ENCODE assay signal across 8 mouse cellular contexts in genomic region chr9:26805935-26806666, GRCm38 (mm10). TPM values are rescaled to one million over a fixed set of nuclear protein-coding genes. Genes with fewer than 3 reads are reported as not detected.
DNase-seq lines count a peak whose midpoint lies in the region; ATAC-seq and TF ChIP-seq lines count a peak whose summit lies in the region.

TSS of gene Glb1l2 (minus strand) at chr9:26806468.

- peaks cover 5% of the 10 kb centered on the region; the same call in 1 of the 2 replicates for H3K27me3 ChIP-seq in E14TG2a.4 (ENCODE audit: insufficient read depth, low read length)
- H3K27me3 ChIP-seq in forebrain, embryonic 13.5 days = no peaks in the 10 kb centered on the region
- H3K27me3 ChIP-seq in heart, embryonic 15.5 days = no peaks in the 10 kb centered on the region
- no peaks in the 10 kb centered on the region for H3K27me3 ChIP-seq in liver, adult 2 months (ENCODE audit: control insufficient read depth, insufficient read depth, low read length)
- H3K27me3 ChIP-seq in stomach, embryonic 16.5 days (ENCODE audit: control insufficient read depth, insufficient read depth, low read length) = no peaks in the 10 kb centered on the region

- ATAC-seq in forebrain, embryonic 13.5 days = peak; percentile 100
- peak; percentile 100 for ATAC-seq in heart, embryonic 15.5 days (replicated peaks; ENCODE audit: insufficient number of reproducible peaks, insufficient read depth, low FRiP score, low read depth)
- peak; percentile 100 for ATAC-seq in stomach, embryonic 16.5 days (ENCODE audit: insufficient read depth, low FRiP score)

- peaks cover 14% of the 10 kb centered on the region for H3K4me1 ChIP-seq in E14TG2a.4 (replicated peaks; ENCODE audit: low read depth, low read length)
- peaks cover 14% of the 10 kb centered on the region; the same call in 1 of the 2 replicates for H3K4me1 ChIP-seq in forebrain, embryonic 13.5 days
- H3K4me1 ChIP-seq in heart, embryonic 15.5 days (replicated peaks) = peaks cover 5% of the 10 kb centered on the region; the same call in 1 of the 2 replicates
- H3K4me1 ChIP-seq in liver, adult 2 months (ENCODE audit: control insufficient read depth, insufficient read depth, low read length) = peaks cover 3% of the 10 kb centered on the region; the same call in 1 of the 2 replicates
- H3K4me1 ChIP-seq in stomach, embryonic 16.5 days (ENCODE audit: control insufficient read depth, insufficient read depth, low read length) = no peaks in the 10 kb centered on the region

- H3K36me3 ChIP-seq in E14TG2a.4 (ENCODE audit: insufficient read depth, low read length) = no peaks in the 10 kb centered on the region
- H3K36me3 ChIP-seq in forebrain, embryonic 13.5 days (ENCODE audit: poor library complexity, severe bottlenecking) = no peaks in the 10 kb centered on the region
- H3K36me3 ChIP-seq in heart, embryonic 15.5 days = no peaks in the 10 kb centered on the region
- H3K36me3 ChIP-seq in liver, adult 2 months (ENCODE audit: control insufficient read depth, insufficient read depth, low read length) = no peaks in the 10 kb centered on the region
- no peaks in the 10 kb centered on the region for H3K36me3 ChIP-seq in stomach, embryonic 16.5 days (ENCODE audit: control insufficient read depth, insufficient read depth, low read length)

- under 1% methylated on average over 33 of the region's 33 CpGs for WGBS in forebrain, embryonic 13.5 days
- WGBS in heart, embryonic 15.5 days = 1% methylated on average over 33 of the region's 33 CpGs
- 3% methylated on average over 33 of the region's 33 CpGs for WGBS in liver, adult 2 months
- whole genome bisulfite sequencing in stomach, embryonic 16.5 days = under 1% methylated on average over 33 of the region's 33 CpGs

- no peak for TF ChIP-seq POLR2A in liver, adult 2 months (IDR thresholded peaks at IDR 0.05; ENCODE audit: extremely low read depth, insufficient read depth, low read length)

- no peaks in the 10 kb centered on the region for H3K79me2 ChIP-seq in liver, adult 2 months (ENCODE audit: control insufficient read depth, insufficient read depth, low read length)

- H3K9ac ChIP-seq in forebrain, embryonic 13.5 days = peak within 1 kb of the TSS; percentile 64
- peak within 1 kb of the TSS; percentile 39 for H3K9ac ChIP-seq in heart, embryonic 15.5 days
- no peak within 1 kb of the TSS for H3K9ac ChIP-seq in liver, adult 2 months (ENCODE audit: low read depth, low read length)
- peak within 1 kb of the TSS; percentile 63 for H3K9ac ChIP-seq in stomach, embryonic 16.5 days (ENCODE audit: low read length)

- H3K27ac ChIP-seq in forebrain, embryonic 13.5 days = peak within 1 kb of the TSS; percentile 41; the same call in 1 of the 2 replicates
- peak within 1 kb of the TSS; percentile 60 for H3K27ac ChIP-seq in heart, embryonic 15.5 days
- H3K27ac ChIP-seq in liver, adult 2 months (replicated peaks; ENCODE audit: insufficient read depth, low read depth, low read length) = no peak within 1 kb of the TSS
- H3K27ac ChIP-seq in stomach, embryonic 16.5 days (ENCODE audit: low read length) = peak within 1 kb of the TSS; percentile 69

- DNase-seq in cerebellum, adult 11-12 months = peak; percentile 63
- peak; percentile 97 for DNase-seq in kidney, postnatal 10 days
- DNase-seq in liver, adult 2 months (ENCODE audit: extremely low read depth, low read depth, low spot score) = peak; percentile 67
- peak; percentile 21 to 29 for DNase-seq in monocyte, adult 2 months (ENCODE audit: low read depth in 1 of 2, low spot score in 2 of 2)

- peak within 1 kb of the TSS; percentile 83 for H3K4me3 ChIP-seq in E14TG2a.4 (replicated peaks; ENCODE audit: low read length)
- H3K4me3 ChIP-seq in forebrain, embryonic 13.5 days = peak within 1 kb of the TSS; percentile 52
- peak within 1 kb of the TSS; percentile 55 for H3K4me3 ChIP-seq in heart, embryonic 15.5 days
- peak within 1 kb of the TSS; percentile 27; the same call in 1 of the 2 replicates for H3K4me3 ChIP-seq in liver, adult 2 months (ENCODE audit: insufficient read depth, low read depth, low read length)
- H3K4me3 ChIP-seq in stomach, embryonic 16.5 days (replicated peaks; ENCODE audit: low read length) = peak within 1 kb of the TSS; percentile 54

- no peak for TF ChIP-seq CTCF in E14TG2a.4 (conservative IDR thresholded peaks at IDR 0.05; ENCODE audit: low read length)
- no peak for TF ChIP-seq CTCF in liver, adult 2 months (IDR thresholded peaks at IDR 0.05; ENCODE audit: low read depth, low read length)

- peak within 1 kb of the TSS; percentile 76 for H3K4me2 ChIP-seq in forebrain, embryonic 13.5 days
- H3K4me2 ChIP-seq in heart, embryonic 15.5 days = peak within 1 kb of the TSS; percentile 85
- peak within 1 kb of the TSS; percentile 79 for H3K4me2 ChIP-seq in stomach, embryonic 16.5 days (ENCODE audit: low read depth, low read length)

- no peaks in the 10 kb centered on the region for H3K9me3 ChIP-seq in E14TG2a.4 (ENCODE audit: low read length)
- no peaks in the 10 kb centered on the region for H3K9me3 ChIP-seq in forebrain, embryonic 13.5 days (replicated peaks)
- H3K9me3 ChIP-seq in heart, embryonic 15.5 days (replicated peaks) = no peaks in the 10 kb centered on the region
- H3K9me3 ChIP-seq in stomach, embryonic 16.5 days (replicated peaks; ENCODE audit: control insufficient read depth, low read length) = no peaks in the 10 kb centered on the region

RNA-seq across cellular contexts. Expression of gene Glb1l2, which starts in this region (rescaled TPM):
- 2.6 and 3.3 TPM in 2 replicates for polyA plus RNA-seq in forebrain, embryonic 13.5 days (2015; fragmentation: Nextera tagmentation; extraction: Ambion mirVana)
- 1.2 and 1.8 TPM in 2 replicates for polyA plus RNA-seq in heart, embryonic 15.5 days (2015; fragmentation: Nextera tagmentation; extraction: Ambion mirVana)
- total RNA-seq in liver, adult 2 months (2014; rRNA removed) = 0.09 and 0.13 TPM in 2 replicates
- not detected in 2 replicates for polyA plus RNA-seq in liver, adult 2 months (2012; rRNA removed)
- 6.0 and 7.7 TPM in 2 replicates for polyA plus RNA-seq in stomach, embryonic 16.5 days (2015; fragmentation: Nextera tagmentation; extraction: Ambion mirVana)

Comparison
In these comparisons a context has a peak if more than half of its experiments do, and no peak if none do; other contexts are left out.
1. Peak in DNase-seq and H3K4me3 ChIP-seq in liver, adult 2 months; RNA of the gene not detected or under 1 TPM.
2. H3K4me3 ChIP-seq: peak in every context shown above with its lines; median percentile 83 in E14TG2a.4; 55 in heart, embryonic 15.5 days; 54 in stomach, embryonic 16.5 days; 52 in forebrain, embryonic 13.5 days; 27 in liver, adult 2 months.
3. DNase-seq: peak in every context shown above with its lines; median percentile 97 in kidney, postnatal 10 days; 67 in liver, adult 2 months; 63 in cerebellum, adult 11-12 months; 25 in monocyte, adult 2 months.